Mouse (Mus musculus) ES-E14 (cell line): Measurements from ENCODE around the gene Ptk7. TPM values are rescaled to one million over a fixed set of nuclear protein-coding genes. Genes with fewer than 3 reads are reported as not detected.
A peak's percentile ranks its signal among the peaks of the same experiment; 100 is the strongest.

Experiments used
- DNase-seq: peaks from one replicate; pipeline ENCODE4 v3.0.0-alpha.2; 2013; ENCODE audit warnings: low read depth, low spot score
- H3K27ac ChIP-seq: 2 replicates; pipeline ENCODE4 v1.5.1; 2012; ENCODE audit warnings: low read depth, mild to moderate bottlenecking, low read length, moderate library complexity, mixed read lengths; ENCODE audit not compliant: poor library complexity, insufficient read depth, severe bottlenecking
- H3K36me3 ChIP-seq: 2 replicates; pipeline ENCODE4 v1.6.1; 2012; ENCODE audit warnings: mild to moderate bottlenecking, low read length, moderate library complexity, mixed read lengths; ENCODE audit not compliant: control insufficient read depth, poor library complexity, insufficient read depth, severe bottlenecking
- H3K4me1 ChIP-seq, 2 experiments: fragments of 150-350 bp in 1 of 2; sonication (generic) in 1 of 2; 2 replicates each; pipeline ENCODE4 v1.6.1; 2012; ENCODE audit warnings: low read length in 2 of 2, mild to moderate bottlenecking in 1 of 2, mixed read lengths in 1 of 2; ENCODE audit not compliant: control insufficient read depth in 2 of 2, insufficient read depth in 2 of 2, poor library complexity in 1 of 2
- H3K4me3 ChIP-seq, 2 experiments: fragments of 150-350 bp in 1 of 2; sonication (generic) in 1 of 2; 2 replicates each; pipeline ENCODE4 v1.5.1; 2012; ENCODE audit warnings: low read length in 2 of 2, low read depth in 1 of 2, mild to moderate bottlenecking in 1 of 2, mixed read lengths in 1 of 2; ENCODE audit not compliant: insufficient read depth in 1 of 2, poor library complexity in 1 of 2, severe bottlenecking in 1 of 2
- H3K9ac ChIP-seq: 2 replicates; pipeline ENCODE4 v1.6.1; 2012; ENCODE audit warnings: low read depth, mild to moderate bottlenecking, low read length, mixed read lengths; ENCODE audit not compliant: poor library complexity, insufficient read depth, severe bottlenecking
- H3K9me3 ChIP-seq: fragments of 150-350 bp; sonication (generic); 2 replicates; pipeline ENCODE4 v1.6.1; 2012; ENCODE audit warnings: low read depth, mild to moderate bottlenecking, low read length; ENCODE audit not compliant: control insufficient read depth, insufficient read depth
- CHD2 ChIP-seq: IDR thresholded peaks from 2 replicates; pipeline ENCODE4 v1.6.1; 2014; ENCODE audit warnings: mild to moderate bottlenecking, low read depth, low read length, inconsistent platforms
- HCFC1 ChIP-seq: IDR thresholded peaks from 2 replicates; pipeline ENCODE4 v1.6.1; 2012; ENCODE audit warnings: low read length, inconsistent platforms, borderline replicate concordance; ENCODE audit not compliant: insufficient read depth
- MAFK ChIP-seq: IDR thresholded peaks from 2 replicates; pipeline ENCODE4 v1.6.1; 2014; ENCODE audit warnings: mild to moderate bottlenecking, low read depth, low read length, inconsistent platforms; ENCODE audit not compliant: insufficient read depth
- ZC3H11A ChIP-seq: IDR thresholded peaks from 2 replicates; pipeline ENCODE4 v1.6.1; 2012; ENCODE audit warnings: low read depth, mild to moderate bottlenecking, inconsistent platforms, low read length, borderline replicate concordance
- ZNF384 ChIP-seq: IDR thresholded peaks from 2 replicates; pipeline ENCODE4 v1.6.1; 2012; ENCODE audit warnings: low read depth, low read length, inconsistent platforms
- in situ Hi-C, 2 experiments: fragments of 600-800 bp; cut with MboI; formaldehyde crosslinking; loops; one replicate each; pipeline ENCODE4 v1.15.1; 2025; ENCODE audit warnings: low sequenced_read_pairs in 2 of 2, inconsistent platforms in 1 of 2; ENCODE audit not compliant: unreplicated experiment in 2 of 2
- total RNA-seq: library from RNA; depleted of rRNA; stranded (reverse); fragments of 300-350 nt; gene quantifications from 2 replicates; pipeline ENCODE4 v1.2.3, GENCODE M21; 2012

The Ptk7 gene
- total RNA-seq, 1 experiment, result 200 TPM

DNA sequence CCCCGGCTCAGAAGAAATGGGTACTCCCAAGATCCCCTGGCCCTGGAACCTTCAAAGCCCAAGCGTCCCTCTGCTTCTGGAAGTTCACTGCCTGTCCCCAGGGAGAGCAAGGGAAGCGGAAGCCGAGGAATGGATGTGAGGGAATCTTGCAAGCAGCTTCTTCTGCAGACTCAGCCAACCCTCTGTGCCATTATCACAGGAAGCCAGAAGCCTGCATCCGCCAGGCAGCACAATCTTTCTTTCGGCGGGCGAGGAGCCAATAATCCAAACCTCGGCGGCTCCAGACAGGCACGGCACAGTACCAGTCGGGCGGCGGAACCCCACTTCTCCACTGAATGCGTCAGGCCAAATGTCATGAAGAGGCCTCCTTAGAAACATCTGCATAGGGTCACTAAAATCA, 8.0 kb downstream of the Ptk7 start:
- DNase-seq, result no peak
- 0 out of 4 replicates have a peak overlapping the region, but pooled peaks of 1 of the 2 experiments have one; percentile 3 for H3K4me3 ChIP-seq
- in situ Hi-C loops, result no loop called here
- peaks cover 28 to 48% of the 10 kb centered on the region in 2 experiments for H3K4me1 ChIP-seq
- H3K9me3 ChIP-seq, result no peaks in the 10 kb centered on the region
- no peak for TF ChIP-seq HCFC1
- TF ChIP-seq CHD2, result no peak
- TF ChIP-seq ZNF384, result no peak
- no peak for TF ChIP-seq ZC3H11A
- no peak for TF ChIP-seq MAFK
- no peaks in the 10 kb centered on the region for H3K36me3 ChIP-seq
- H3K27ac ChIP-seq, result no peak overlapping the region
- 0 out of 2 replicates have a peak overlapping the region, but pooled peaks have one; percentile 5 for H3K9ac ChIP-seq

DNA sequence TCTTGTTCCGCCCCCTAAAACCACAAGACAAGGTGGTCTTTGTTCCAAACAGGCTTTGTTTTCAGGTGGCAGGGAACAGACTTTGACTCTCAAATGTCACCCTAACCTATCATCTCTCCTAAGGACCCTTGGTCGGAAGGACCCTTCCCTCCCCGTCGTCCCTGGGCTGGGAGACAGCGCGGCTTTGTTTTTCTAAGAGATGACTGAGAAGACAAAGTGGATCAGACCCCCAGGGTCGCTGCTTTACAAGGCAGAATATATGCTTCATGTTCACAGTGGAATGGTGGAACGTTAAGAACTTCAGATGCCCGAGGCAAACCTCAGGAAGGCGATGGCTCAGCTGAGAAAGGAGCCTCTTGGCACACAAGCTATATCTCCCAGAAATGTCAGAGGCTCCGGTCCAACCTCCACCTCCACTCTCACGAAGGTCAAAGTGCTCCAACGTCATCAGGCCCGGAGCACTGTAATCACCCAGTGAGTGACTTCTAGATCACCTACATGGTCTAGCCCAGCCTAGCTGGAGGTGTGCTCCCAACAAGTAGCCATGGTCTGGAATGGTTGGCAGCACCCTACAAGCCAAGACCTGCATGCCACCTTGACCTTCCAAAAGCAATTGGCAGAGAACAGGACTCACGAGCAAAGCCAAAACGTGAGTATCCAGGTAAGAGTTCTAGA, 9.5 kb downstream of the Ptk7 start:
- H3K36me3 ChIP-seq, result no peaks in the 10 kb centered on the region; the same call in 1 of the 2 replicates
- H3K27ac ChIP-seq, result no peak overlapping the region
- peak overlapping the region in 1 of 2 experiments; percentile 51; a peak in 2 of 4 replicates for H3K4me3 ChIP-seq
- TF ChIP-seq ZNF384 (no peak), CHD2 (no peak)
- no peaks in the 10 kb centered on the region for H3K9me3 ChIP-seq
- in situ Hi-C loops, result no loop called here
- H3K4me1 ChIP-seq, result peaks cover 25 to 49% of the 10 kb centered on the region in 2 experiments
- peak overlapping the region; percentile 31; the same call in 1 of the 2 replicates for H3K9ac ChIP-seq
- no peak for DNase-seq

DNA sequence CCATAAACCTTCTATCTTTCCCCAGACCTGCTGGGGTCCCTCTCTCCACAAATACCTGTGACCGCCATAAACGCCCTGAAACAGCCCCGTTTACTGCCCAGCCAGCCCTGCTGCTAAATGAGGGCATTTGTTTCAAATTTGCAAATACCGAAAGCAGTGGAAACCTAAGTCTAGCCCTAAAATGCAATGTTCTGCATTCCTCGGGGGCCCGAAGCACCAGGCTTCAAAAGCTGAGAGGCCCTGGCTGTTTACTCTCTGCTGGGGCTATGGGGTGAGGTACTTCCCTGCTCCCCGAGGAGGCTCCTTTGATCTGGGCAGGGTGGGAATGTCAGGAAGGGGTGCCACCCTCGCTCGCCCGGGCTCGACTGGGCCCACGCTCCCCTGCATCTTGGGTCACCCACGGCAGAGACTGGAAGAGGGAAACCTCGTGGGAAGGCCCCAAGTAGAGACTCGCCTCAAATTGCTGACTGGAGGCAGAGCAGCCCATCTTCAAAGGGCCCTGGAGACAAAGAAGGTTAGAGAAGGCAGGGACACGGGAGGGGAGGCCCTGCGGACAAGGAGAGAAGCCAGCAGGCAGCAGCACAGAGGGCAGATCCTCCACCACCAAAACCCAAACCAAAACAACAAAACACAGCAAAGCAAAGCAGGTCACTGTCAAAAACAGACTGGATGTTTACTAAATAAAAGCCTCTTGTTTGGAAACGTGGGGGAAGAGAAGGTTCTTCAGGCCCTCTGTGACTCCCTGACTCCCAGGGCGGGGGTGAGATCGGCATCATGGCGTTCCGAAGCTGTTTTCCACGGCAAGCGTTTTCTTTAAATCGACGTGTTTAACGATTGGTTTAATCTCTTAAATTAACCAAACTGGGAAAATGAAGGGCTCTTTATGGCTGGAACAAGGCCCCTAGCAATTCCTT, 10.3 kb downstream of the Ptk7 start:
- H3K4me1 ChIP-seq, result peaks cover 26 to 45% of the 10 kb centered on the region in 2 experiments
- H3K9ac ChIP-seq, result peak overlapping the region; percentile 17; the same call in 1 of the 2 replicates
- H3K4me3 ChIP-seq, result peak overlapping the region; percentile 17 to 51
- H3K27ac ChIP-seq, result peak overlapping the region; percentile 47
- H3K9me3 ChIP-seq, result no peaks in the 10 kb centered on the region
- in situ Hi-C loops, result no loop called here
- H3K36me3 ChIP-seq, result no peaks in the 10 kb centered on the region; the same call in 1 of the 2 replicates
- no peak for DNase-seq
- no peak for TF ChIP-seq ZC3H11A
- TF ChIP-seq HCFC1, result no peak
- no peak for TF ChIP-seq MAFK
- TF ChIP-seq ZNF384, result no peak
- no peak for TF ChIP-seq CHD2

DNA sequence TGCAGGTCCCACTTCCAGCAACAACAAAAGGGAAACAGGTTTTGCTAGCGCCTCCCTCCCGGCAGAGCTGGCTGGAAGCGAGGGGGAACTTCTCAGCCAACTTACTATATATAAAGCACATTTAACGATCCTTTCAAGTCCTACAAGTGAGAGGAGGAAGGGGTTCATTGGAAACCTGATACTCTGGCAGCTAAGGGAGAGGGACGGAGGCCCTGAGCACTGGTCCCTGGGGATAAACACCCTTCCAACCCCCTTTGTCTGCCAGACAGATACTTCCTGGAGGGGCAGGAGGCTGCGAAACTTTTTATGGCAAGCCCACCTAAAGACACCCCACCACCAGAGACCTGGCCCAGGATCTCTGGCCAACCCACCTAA, 10.9 kb downstream of the Ptk7 start:
- Histone ChIP-seq H3K27ac (peak overlapping the region; percentile 47), H3K4me1 (peaks cover 27 to 46% of the 10 kb centered on the region in 2 experiments), H3K36me3 (no peaks in the 10 kb centered on the region; the same call in 1 of the 2 replicates), H3K4me3 (peak overlapping the region; percentile 17 to 51; a peak in 3 of 4 replicates), H3K9me3 (no peaks in the 10 kb centered on the region), H3K9ac (peak overlapping the region; percentile 17; the same call in 1 of the 2 replicates)
- in situ Hi-C loops, result no loop called here
- TF ChIP-seq CHD2 (no peak), HCFC1 (no peak), ZNF384 (no peak), ZC3H11A (no peak), MAFK (no peak)
- DNase-seq, result no peak
